Mouse (Mus musculus) lung, postnatal 0 days (tissue): ENCODE data around the gene Golga2.

ENCODE experiments used
- CTCF ChIP-seq: IDR thresholded peaks from 2 replicates; pipeline ENCODE4 v1.5.1; 2016; ENCODE audit warnings: antibody characterized with exemption, mild to moderate bottlenecking
- EP300 ChIP-seq: IDR thresholded peaks from 2 replicates; pipeline ENCODE4 v1.6.1; 2016; ENCODE audit warnings: antibody characterized with exemption, mild to moderate bottlenecking, control low read depth

GRCm38 (mm10) chr2:32342539-32343350 is 55.6 kb downstream of the Golga2 start:
- TF ChIP-seq EP300 (no peak), CTCF (no peak)
